Mouse (Mus musculus): ENCODE measurements around the gene Ppp1r18.

Ppp1r18 gene

GRCm38 (mm10) chr17:35905587-35905986 lies 40.2 kb downstream of the Ppp1r18 start:
- in situ Hi-C loops (cut with MboI, MseI), result loop anchor here (5.0 kb wide), 1 partner anchor 78 kb away; no protein-coding TSS in a partner anchor

- in situ Hi-C loops (cut with MboI, MseI), result loop anchor here (5.0 kb wide), 1 partner anchor 80 kb away; no protein-coding TSS in a partner anchor
Observed at GRCm38 (mm10) chr17:35907609-35908008, 42.2 kb downstream of the Ppp1r18 start.

- in situ Hi-C loops (cut with MboI, MseI), result loop anchor here (5.0 kb wide), 1 partner anchor 82 kb away; no protein-coding TSS in a partner anchor
Observed at GRCm38 (mm10) chr17:35909186-35909918, 44.0 kb downstream of the Ppp1r18 start.

- in situ Hi-C loops (cut with MboI, MseI), result loop anchor here (5.0 kb wide), 1 partner anchor 83 kb away; no protein-coding TSS in a partner anchor
Observed at GRCm38 (mm10) chr17:35909919-35910369, 44.6 kb downstream of the Ppp1r18 start, which contains the start of gene Atat1. Atat1 (minus strand) TSS chr17:35910075.

- in situ Hi-C loops (cut with MboI, MseI), result no loop called here
Observed at GRCm38 (mm10) chr17:35914975-35915374, 49.6 kb downstream of the Ppp1r18 start.

GRCm38 (mm10) chr17:35915538-35916296 lies 50.3 kb downstream of the Ppp1r18 start:
- in situ Hi-C loops (cut with MboI, MseI), result no loop called here

- in situ Hi-C loops (cut with MboI, MseI), result no loop called here
Observed at GRCm38 (mm10) chr17:35916297-35917142, 51.1 kb downstream of the Ppp1r18 start, which contains the start of the genes Mrps18b and Ppp1r10. Mrps18b (minus strand) TSS chr17:35916389. Ppp1r10 (plus strand) TSS chr17:35916434.

- in situ Hi-C loops (cut with MboI, MseI), result no loop called here
Observed at GRCm38 (mm10) chr17:35917143-35917462, 51.7 kb downstream of the Ppp1r18 start.

- in situ Hi-C loops (cut with MboI, MseI), result no loop called here
Observed at GRCm38 (mm10) chr17:35917463-35918251, 52.3 kb downstream of the Ppp1r18 start.

- in situ Hi-C loops (cut with MboI, MseI), result no loop called here
Observed at GRCm38 (mm10) chr17:35918276-35919059, 53.1 kb downstream of the Ppp1r18 start.

GRCm38 (mm10) chr17:35919060-35919715 lies 53.8 kb downstream of the Ppp1r18 start:
- in situ Hi-C loops (cut with MboI, MseI), result no loop called here

GRCm38 (mm10) chr17:35919864-35920301 lies 54.5 kb downstream of the Ppp1r18 start:
- in situ Hi-C loops (cut with MboI, MseI), result loop anchor here (10.0 kb wide), 1 partner anchor 65 kb away; the partner anchor contains the start of gene Prr3

- in situ Hi-C loops (cut with MboI, MseI), result loop anchor here (10.0 kb wide), 1 partner anchor 64 kb away; the partner anchor contains the start of gene Prr3
Observed at GRCm38 (mm10) chr17:35920384-35920783, 55.0 kb downstream of the Ppp1r18 start.

- in situ Hi-C loops (cut with MboI, MseI), result loop anchor here (10.0 kb wide), 1 partner anchor 64 kb away; the partner anchor contains the start of gene Prr3
Observed at GRCm38 (mm10) chr17:35920862-35921562, 55.6 kb downstream of the Ppp1r18 start.

GRCm38 (mm10) chr17:35921710-35922109 lies 56.3 kb downstream of the Ppp1r18 start:
- in situ Hi-C loops (cut with MboI, MseI), result loop anchor here (10.0 kb wide), 1 partner anchor 63 kb away; the partner anchor contains the start of gene Prr3

GRCm38 (mm10) chr17:35922566-35922965 lies 57.2 kb downstream of the Ppp1r18 start:
- in situ Hi-C loops (cut with MboI, MseI), result loop anchor here (10.0 kb wide), 1 partner anchor 62 kb away; the partner anchor contains the start of gene Prr3

- in situ Hi-C loops (cut with MboI, MseI), result loop anchor here (10.0 kb wide), 1 partner anchor 62 kb away; the partner anchor contains the start of gene Prr3
Observed at GRCm38 (mm10) chr17:35923281-35923680, 57.9 kb downstream of the Ppp1r18 start.

All from T-helper 2 cell (primary cell).